Mouse (Mus musculus): ENCODE results near the gene Tns2.

- TF ChIP-seq CTCF (IDR thresholded peaks at IDR 0.05; ENCODE audit: extremely low read depth, insufficient read length, insufficient replicate concordance, low read depth, low read length) (no peak), POLR2A (IDR thresholded peaks at IDR 0.05; ENCODE audit: low read depth, low read length) (no peak)
Observed at GRCm38 (mm10) chr15:102141120-102141519, 40.9 kb downstream of the Tns2 start.
